Mouse (Mus musculus): ENCODE results near the gene Impg2.

Gene Impg2

GRCm38 (mm10) chr16:56298836-56299235 lies 94.7 kb downstream of the Impg2 start:
- no peak for DNase-seq (ENCODE audit: low spot score)

- no peak for DNase-seq (ENCODE audit: low spot score)
These were observed 98.9 kb downstream of the Impg2 start for GRCm38 (mm10) chr16:56302996-56303395.

- no peak for DNase-seq (ENCODE audit: low spot score)
These were observed 100.1 kb downstream of the Impg2 start for GRCm38 (mm10) chr16:56304167-56304566.

- DNase-seq (ENCODE audit: low spot score) = no peak
These were observed 103.5 kb downstream of the Impg2 start for GRCm38 (mm10) chr16:56307575-56307974.

- DNase-seq (ENCODE audit: low spot score) = no peak
These were observed 107.2 kb downstream of the Impg2 start for GRCm38 (mm10) chr16:56311291-56311690.
